Mouse (Mus musculus): ENCODE measurements at regions not wholly inside any gene's neighbourhood (a gene's known extent, or its start where the extent isn't known, plus 50 kb on each side); places are given as distances from the start of the nearest gene placed in this dataset.
A peak's percentile ranks its signal among the peaks of the same experiment; 100 is the strongest.
"Not testable (repeated sequence)": the region's sequence is repeated elsewhere in the genome, so short reads cannot be mapped to it uniquely, and the experiment has no call there.

DNA sequence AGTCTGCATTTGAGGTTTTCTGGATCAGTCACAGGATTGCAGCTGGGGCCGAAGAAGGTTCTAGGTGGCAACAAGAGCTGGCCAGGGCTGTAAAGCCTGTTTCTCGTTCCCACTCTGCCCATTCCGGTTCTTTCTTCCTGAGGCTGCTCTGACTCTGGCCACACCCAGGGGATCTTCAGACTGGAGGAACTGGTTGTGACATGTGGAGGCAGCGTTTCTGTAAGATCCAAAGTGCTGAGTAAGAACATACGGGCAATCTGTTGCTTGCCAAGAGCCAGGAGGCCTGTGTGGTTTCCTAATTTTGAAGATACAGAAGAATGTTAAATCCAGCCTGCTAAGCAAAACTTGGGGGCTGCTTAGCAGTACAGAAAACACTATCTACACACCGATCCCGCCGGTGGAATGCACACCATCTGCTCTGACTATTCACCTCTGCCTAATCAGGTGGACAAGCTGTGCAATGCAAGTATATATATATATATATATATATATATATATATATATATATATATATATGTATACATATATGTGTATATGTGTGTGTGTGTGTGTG is 99.3 kb upstream of the Bmp2k start:
- no peak for DNase-seq

DNA sequence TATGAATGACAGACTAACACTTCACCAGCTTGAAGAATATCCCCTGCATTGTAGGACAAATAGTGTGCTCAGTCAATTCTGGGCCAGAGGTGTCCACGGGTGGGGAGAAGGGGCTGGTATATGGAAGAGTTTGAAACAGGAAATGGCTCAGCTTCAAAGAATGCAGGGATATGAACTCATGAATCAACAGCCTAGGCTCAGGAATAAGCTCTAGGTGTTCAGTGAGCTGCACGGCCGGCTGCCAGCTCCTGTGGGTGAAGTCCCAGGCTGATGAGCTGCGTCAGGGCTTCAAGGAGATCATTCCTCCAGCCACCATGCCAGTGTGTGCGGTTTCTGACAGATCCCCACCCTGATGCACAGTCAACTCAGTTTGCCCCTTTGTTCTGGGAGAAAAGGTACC is 98.8 kb upstream of the Bmp2k start:
- no peak for DNase-seq

DNA sequence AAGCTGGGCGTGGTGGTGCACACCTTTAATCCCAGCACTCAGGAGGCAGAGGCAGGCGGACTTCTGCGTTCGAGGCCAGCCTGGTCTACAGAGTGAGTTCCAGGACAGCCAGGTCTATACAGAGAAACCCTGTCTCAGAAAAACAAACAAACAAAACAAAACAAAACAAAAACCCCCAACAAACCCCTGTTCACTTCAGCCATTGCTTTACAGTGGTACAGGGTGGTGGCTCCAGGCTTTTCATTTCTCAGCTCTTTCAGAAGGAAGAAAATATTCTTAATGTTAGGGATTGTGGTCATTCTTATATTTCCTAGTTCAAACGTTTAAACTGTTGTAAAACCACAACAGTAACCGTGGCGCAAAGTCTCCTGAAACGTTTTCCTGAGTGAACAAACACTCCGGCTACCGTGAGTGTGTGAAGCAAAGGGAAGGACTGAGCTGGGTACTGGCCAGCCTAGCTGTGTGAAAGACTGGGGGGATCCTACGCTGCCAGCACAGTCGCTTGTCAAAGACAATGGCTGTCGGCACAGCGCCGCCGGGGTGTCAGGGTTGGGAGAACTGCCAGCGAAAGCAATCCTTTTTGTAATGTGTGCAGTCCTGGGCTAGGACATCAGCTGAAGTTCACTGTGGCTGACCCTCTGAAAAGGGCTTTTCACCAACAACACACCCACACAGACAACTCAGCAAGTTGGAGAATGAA is 91.8 kb upstream of the Bmp2k start:
- no peak for DNase-seq

DNA sequence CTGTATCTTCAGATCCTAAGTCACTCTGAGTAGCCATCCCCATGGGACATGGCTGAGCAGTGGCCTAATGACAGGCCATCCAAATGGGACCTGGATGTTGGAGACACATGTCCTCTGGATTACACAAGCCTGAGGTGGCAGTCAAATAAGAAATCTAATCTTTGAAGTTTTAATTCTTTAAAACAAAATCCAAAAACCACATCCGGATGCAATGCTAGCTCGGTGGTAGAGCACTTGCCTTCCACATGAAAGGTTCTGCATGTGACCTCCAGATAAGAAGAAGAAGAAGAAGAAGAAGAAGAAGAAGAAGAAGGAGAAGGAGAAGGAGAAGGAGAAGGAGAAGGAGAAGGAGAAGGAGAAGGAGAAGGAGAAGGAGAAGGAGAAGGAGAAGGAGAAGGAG is 89.1 kb upstream of the Bmp2k start:
- DNase-seq, result not testable (repeated sequence)

DNA sequence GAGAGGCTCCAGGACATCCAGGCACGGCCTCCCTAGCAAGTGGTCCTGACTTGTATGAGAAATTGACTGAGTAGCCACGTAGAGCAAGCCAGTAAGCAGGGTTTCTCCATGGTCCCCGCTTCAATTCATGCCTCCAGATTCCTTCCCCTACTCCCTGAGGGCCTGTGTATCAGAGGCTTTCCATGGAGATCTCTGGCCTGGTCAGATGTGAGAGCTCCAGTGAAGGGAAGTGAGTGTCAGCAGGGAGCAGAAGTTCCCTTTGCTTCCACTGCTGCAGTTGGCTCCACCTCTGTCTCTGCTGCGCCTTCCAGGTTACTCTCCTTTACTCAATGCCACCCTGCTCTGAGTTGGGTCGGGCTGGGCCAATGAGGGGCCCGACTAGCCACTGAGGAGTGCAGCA is 88.3 kb upstream of the Bmp2k start:
- no peak for DNase-seq

DNA sequence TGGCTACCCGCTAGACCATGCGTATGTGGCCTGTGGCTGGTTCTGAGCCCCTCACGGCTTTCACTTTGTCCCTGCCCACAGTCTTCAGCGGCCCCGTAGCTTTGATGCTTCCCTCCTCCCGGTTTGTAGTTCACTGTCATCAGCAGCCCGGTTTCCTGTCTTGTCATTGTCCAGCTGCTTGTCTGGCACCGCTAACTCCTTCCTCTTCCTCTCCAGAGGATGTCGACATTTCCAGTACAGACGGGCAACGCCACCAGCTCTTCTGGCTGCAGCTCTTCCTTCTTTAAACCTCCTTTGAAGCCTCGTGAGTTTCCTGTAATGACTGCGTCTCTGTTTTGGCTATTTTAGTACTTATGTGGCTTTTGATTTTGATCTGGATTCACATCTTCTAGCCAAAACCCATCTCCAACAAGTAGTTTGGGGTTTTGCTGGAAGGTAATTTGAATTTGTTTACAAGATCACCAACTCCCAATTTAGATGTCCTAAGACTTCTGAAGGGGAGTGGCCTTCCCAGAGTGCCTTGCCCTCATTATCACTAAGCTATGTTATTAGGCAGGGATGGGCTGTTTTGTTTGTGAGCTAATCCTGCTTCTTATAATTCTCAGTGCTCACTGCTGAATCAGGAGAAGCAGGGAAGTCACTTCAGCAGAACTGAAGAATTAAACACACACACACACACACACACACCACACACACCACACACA is 85.8 kb upstream of the Bmp2k start:
- DNase-seq, result peak; percentile 52 to 55

DNA sequence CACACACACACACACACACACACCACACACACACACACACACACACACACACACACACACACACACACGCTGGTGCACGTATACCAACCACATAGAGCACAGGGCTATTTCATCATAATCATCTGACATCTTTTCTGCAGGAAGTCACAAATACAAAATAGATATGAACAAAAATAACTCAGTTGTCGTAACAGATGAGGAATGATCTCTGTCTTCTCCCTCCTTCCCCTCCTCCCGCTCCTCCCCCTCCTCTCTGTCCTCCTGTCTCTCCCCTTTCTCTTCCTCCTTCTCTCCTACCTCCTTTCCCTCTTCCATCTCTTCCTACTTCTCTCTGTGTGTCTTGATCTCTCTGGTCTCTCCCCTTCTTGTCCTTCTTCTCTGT is 85.2 kb upstream of the Bmp2k start:
- DNase-seq, result no peak

DNA sequence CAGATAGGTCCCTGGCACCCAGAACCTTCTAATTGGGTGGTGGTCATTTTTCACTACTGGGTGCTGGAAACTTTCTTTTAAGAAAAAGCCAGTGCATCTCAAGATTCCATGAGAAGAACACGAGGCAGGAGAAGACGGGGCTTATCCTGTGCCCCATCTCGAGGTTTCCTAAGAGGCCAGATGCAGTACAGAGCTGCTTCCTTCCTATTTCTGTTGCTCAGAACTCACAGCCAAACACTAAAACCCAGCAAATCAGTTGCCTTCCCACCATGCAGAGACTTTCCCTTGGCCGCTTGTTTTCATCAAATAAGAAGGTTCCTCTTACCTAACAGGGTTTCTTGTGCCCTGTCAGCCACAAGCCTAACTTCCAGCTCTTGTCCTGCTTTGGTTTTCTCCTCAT is 84.7 kb upstream of the Bmp2k start:
- no peak for DNase-seq

DNA sequence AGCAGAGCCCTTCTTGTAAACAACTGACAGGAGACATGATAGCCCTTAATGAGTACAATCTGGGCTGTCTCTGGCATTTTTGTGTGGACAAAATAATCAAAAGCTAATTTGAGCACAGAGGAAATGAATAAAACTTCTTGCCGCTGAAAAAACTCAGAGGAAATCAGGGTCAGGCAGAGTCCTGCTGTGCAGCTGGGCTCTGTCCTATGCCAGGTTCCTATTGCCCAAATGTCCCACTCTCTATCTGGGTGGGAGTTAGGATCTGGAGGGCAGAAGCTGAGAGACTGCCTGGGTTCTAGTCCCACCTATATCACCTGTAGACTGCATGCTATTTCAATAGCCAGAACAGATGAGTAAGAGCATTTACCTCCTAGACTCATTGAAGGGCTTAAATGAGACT is 83.8 kb upstream of the Bmp2k start:
- no peak for DNase-seq

DNA sequence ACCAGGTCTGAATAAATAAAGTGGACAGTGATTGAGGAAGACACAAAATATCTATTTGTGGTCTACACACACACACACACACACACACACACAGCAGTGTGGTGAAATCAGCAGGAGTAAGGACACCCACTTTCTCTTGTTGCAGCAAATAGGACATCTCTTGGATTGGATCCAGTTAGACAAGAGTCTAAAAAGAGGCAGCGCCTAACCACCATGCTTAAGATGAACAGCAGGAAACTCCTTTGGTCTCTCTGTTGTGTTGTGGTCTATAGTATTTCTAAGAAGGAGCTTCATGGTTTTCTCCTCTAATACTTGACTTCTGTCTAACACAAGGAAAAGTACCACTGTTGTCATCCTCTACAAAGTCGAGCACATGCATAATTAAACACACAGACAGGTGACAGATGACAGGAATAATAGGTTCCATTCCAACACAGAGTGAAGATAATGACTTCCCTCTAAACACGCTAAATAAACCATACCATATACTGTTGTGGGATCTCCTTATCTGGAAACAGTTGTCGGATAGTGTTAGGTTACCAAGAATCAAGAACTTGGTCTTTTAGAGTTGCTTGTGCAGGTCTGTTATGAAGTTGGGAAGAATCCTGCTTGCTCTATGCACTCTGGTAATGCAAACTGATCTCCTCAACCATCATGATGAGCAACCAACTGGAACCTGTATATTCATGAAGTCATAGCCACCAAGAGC is 82.6 kb upstream of the Bmp2k start:
- no peak for DNase-seq

DNA sequence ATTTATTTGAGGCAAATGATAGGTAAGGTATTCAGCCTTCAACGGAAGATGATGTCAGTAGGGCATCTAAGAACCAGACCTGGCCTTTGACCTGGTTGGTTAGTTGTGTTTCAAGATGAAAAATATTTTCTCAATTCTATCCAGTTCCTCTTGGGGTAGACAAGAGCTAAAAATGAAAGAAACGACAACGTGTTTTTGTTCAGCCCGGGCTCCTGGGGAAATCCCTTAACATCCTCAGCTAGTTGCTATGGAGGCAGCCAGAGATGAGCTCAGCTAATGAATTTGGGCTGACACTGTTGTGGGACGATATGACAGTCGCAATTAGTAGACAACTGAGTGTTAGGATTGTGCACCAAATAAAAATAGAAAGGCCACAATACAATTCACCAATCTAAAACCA is 80.6 kb upstream of the Bmp2k start:
- DNase-seq, result no peak

DNA sequence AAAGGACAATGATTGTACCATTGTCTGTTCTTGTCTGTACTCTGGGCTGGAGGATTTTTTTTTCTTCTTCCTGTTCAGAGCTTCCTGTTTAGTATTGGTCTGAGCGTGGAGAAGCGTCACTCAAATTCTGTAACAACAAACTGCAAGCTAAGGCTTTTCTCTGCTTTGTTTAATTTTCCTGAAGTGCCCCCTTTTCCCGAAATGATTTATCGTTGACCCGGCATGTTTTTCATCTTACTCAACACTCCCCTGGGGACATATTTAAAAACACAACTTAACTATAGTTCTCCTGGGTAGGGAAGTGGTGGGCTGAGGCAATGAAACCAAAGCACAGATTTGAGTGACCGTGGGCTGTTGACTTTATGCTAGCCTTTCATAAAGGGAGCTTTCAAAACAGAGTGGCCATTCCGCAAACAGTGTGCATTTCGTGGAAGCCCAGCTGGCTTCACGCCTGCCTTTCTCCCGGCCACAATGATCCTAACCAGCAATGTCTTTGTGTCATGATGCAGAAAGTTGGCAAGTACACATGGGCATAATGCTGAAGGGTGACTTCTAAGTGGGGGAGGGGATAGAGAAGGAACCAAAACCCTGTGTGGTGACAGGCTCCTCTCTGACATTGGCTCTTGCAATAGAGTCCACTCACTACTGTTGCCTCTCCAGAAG is 79.8 kb upstream of the Bmp2k start:
- DNase-seq, result peak in 1 of 2 experiments; percentile 19

DNA sequence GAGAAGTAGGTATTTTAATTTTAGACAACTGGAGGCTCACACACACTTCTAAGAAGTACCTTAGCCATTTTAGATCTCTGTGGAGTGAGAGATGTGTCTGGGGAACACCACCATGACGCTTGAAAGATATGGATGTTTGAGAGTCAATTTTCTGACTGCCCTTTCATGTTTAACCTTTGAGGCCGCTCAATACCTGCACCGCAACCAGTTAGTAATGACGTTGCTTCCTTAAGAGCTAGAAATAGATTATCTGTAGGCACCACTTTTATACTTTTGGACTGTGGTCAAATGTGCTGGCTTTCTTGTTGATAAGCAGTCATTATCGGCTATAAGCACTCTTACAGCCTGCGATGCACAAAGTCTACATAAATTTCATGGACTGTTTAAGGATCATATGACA is 78.3 kb upstream of the Bmp2k start:
- DNase-seq, result no peak

DNA sequence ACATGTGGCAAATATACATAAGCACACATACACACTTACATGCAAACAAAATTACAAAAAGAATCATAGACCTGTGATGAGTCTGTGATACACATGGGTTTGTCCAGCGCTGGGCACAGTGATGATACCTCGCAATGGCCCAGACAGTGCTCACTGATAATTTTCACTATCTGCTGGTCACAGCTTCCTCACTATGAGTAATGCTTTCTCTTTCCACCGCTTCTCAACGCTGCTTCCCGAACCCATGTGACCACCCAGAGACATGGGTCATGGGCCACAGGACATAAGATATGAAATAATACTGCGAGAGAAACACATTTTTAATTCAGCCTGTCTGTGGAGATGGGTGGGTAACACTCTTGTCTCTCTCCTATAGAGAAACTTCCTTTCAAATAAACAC is 76.5 kb upstream of the Bmp2k start:
- no peak for DNase-seq

DNA sequence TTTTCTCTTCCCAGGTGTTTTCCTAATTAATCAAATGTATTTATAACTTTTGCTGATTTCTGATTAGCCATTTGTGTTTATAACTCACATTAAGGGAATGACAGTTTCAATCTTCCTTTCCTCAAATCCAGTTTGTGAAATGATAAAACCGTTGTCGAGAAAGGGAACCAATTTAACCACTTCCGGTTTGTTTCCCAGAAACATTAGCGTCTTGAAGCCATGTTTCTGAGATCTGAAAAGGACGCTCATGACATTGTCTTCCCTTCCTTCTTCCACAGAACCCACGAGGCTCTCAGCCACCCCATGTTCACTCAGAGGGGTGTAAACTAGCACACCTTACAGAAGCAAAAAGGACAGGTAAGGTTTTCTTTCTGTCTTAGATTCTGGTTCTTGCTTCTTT is 76.0 kb upstream of the Bmp2k start:
- DNase-seq, result no peak

DNA sequence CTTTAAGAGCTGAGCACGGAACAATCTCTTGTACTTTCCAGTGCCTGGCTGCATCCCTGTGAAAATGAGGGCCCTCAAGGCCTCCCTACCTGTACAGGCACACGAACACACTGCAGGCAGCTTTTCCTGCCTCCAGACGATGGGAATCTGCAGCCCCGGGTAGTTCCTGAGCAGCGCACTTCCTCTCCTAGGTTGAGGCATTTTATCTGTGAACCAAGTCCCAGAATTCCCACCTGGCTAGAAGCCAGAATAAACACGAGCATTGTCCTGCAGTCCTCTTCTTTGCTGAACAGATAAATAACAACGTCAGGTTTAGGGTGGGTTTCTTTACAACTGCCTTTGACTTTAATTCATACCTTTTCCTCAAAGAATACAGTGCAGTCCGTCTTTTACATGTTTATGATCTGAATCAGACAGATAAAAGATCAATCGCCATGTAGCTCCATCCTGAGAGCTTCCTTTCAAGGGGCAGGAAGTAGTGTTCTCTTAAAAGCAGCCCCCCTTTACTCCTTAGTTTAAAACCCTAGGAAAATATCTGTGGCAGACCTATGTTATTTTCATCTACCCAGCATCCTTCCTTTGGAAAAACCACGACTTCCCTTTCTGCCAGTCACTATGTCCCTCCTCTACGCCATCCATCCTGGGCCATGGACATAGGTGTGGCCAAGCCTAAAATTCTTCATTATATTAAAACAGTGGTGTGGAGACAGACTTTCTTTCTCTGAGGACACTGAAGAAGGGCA is 75.3 kb upstream of the Bmp2k start:
- peak; percentile 34 to 40 for DNase-seq

DNA sequence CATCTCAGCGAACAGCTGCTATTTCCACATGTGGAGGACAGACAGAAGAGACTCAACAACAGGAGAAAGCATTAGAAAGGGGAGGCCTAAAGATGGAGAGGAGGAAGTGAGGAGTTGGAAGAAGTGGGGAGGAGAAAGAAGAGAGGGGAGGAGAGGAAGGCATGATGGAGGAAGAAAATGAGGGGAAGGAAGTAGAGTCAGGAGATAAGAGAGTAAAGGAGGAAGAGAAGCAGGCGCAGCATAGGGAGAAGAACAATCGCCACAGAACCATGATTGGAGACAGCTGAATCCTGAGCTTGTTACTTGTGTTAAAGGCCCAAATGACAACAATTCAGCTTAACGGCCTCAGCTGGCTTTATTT is 74.8 kb upstream of the Bmp2k start:
- no peak for DNase-seq

DNA sequence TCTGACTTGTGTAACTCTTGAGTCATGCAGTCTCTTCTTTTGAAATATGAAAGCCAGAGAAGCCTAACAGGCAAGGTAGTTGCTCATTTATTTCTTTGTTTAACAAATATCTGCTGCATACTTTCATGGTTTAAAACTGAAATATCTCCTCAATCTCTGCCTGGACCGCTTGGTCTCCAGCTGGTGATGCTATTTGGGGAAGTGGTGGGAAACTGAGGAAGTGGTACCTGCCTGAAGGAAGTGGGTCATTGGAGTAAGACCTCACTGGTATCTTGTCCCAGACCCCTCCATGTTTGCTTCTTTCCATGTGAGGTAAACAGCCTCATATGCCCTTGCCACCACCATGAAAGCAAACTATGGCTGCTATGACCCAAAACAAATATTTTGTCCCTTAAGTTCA is 74.0 kb upstream of the Bmp2k start:
- DNase-seq, result no peak

DNA sequence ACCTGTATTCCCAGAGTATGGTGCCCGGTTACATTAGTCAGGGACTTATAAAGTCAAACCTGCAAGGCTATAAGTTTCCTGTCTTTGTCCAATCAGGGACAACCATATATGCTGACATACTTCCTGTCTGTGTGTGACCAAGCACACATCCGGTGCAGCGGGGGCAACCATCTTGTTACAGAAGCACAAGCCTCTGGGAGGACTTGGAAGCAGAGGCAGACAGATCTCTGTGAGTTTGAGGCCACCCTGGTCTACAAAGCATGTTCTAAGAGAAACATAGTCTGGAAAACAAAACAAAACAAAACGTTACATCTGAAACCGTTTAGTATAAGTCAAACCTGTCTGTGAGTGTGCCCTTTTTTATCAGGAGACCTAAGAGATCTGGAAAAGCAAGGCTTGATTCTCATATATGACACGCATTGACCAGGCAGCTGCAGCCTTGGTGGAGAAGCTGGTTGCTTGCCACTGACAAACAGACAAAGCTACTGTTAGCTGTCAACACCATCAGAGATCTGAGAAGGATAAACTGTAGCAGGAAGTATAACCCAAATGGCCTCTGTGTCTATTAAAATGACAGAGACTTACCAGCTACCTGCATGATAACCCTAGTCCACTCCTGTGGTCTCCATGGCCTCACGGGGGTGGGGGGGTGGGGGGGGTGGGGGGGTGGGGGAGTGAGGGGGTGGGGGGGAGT is 72.6 kb upstream of the Bmp2k start:
- no peak for DNase-seq

DNA sequence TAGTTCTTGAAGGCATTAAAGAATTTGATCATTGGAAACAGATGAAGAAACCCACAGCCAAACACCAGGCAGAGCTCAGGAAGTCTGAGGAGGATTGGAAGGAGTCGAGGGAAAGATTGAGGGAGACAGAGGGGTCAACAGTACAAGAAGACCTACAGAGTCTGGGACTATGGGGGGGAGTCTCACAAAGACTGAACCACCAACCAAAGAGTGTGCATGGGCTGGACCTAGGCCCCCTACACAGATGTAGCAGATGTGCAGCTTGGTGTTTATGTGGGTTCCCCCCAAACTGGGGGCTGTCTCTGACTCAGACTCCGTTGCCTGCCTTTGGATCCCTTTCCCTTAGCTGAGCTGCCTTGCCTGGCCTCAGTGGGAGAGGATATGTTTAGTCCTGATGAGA is 71.5 kb upstream of the Bmp2k start:
- DNase-seq, result no peak

DNA sequence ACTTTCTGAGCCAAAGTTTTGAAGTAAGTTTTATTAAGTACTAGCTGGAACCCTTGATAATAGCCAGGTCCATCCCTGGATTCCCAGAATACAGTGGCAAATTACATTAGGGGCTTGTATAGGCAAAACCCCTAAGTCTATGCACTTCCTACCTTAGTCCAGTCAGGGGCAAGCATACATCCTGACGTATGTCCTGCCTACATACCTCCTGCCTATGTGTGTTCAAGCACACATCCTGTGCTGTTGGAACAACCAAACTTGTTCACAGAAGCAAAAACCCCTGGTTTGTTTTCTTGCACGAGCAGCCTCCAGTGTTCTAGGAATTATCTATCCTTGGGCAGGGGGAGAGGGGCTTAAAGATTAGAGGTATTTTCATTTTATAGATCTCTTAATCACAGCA is 66.4 kb upstream of the Bmp2k start:
- no peak for DNase-seq

DNA sequence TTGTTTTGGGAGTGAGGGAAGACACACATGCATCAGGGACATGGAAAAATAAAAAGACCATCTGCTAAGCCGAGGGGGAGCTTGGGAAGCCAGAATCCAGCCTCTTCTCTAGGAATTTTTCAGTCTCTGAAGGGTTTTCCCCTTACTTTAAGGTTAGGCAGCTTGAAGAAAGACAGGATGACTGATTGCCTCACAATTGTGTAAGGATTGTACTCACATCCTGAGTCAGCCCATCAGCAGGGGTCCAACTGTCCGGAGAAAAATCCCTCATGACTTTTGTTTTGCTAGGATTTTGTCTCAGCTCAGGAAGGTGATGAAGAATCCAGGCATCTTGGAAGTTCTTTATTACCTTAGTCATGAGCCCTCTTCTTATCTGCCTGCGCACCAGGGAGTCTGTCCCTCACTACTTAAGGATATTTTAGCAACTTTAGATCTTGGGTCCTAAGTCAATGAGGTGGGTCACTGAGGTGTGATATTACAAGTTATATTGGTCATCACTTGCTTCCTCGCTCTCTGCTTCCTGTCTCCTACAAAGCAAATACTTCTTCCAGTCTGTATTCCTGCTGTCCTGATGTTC is 65.8 kb upstream of the Bmp2k start:
- no peak for DNase-seq

All from kidney, adult 8-10 months (tissue).